Mouse (Mus musculus) CD4-positive, CD25-positive, alpha-beta regulatory T cell, adult 4 months (primary cell): Measurements from ENCODE around the gene Nop10. TPM values are rescaled to one million over a fixed set of nuclear protein-coding genes. Genes with fewer than 3 reads are reported as not detected.
"Not testable (repeated sequence)": the region's sequence is repeated elsewhere in the genome, so short reads cannot be mapped to it uniquely, and the experiment has no call there.

ENCODE experiments used
- ATAC-seq: one replicate; pipeline ENCODE4 v1.8.0; 2017
- polyA plus RNA-seq, 2 experiments: library from polyadenylated mRNA; unstranded; fragments of 100-300 nt; shearing (Covaris generic); gene quantifications; one replicate each; pipeline ENCODE4 v1.2.1; 2017

Gene Nop10
- polyA plus RNA-seq, 2 experiments from 2014 or later, result 153 to 229 TPM

- ATAC-seq, result peak; percentile 69
Observed at GRCm38 (mm10) chr2:112265448-112266241, 3.9 kb downstream of the Nop10 start, which contains the start of gene Slc12a6. Slc12a6 (plus strand) TSS chr2:112265825.

GRCm38 (mm10) chr2:112266242-112266592 is 4.5 kb downstream of the Nop10 start, which contains the start of gene Gm21985:
Gm21985 (plus strand) TSS chr2:112266314.
- ATAC-seq, result peak; percentile 19

GRCm38 (mm10) chr2:112266780-112267179 is 5.1 kb downstream of the Nop10 start:
- no peak for ATAC-seq

- peak; percentile 27 for ATAC-seq
Observed at GRCm38 (mm10) chr2:112267547-112268269, 6.0 kb downstream of the Nop10 start.

- ATAC-seq, result no peak
Observed at GRCm38 (mm10) chr2:112270011-112270410, 8.3 kb downstream of the Nop10 start.

- ATAC-seq, result no peak
Observed at GRCm38 (mm10) chr2:112272909-112273308, 11.2 kb downstream of the Nop10 start.

- ATAC-seq, result no peak
Observed at GRCm38 (mm10) chr2:112273474-112273873, 11.7 kb downstream of the Nop10 start.

GRCm38 (mm10) chr2:112276870-112277269 is 15.1 kb downstream of the Nop10 start:
- no peak for ATAC-seq

- ATAC-seq, result no peak
Observed at GRCm38 (mm10) chr2:112282846-112283245, 21.1 kb downstream of the Nop10 start.

GRCm38 (mm10) chr2:112284363-112285030 is 22.8 kb downstream of the Nop10 start:
- ATAC-seq, result peak; percentile 68

- ATAC-seq, result no peak
Observed at GRCm38 (mm10) chr2:112285031-112285390, 23.3 kb downstream of the Nop10 start.

GRCm38 (mm10) chr2:112286062-112286461 is 24.3 kb downstream of the Nop10 start:
- ATAC-seq, result not testable (repeated sequence)

- no peak for ATAC-seq
Observed at GRCm38 (mm10) chr2:112287059-112287458, 25.3 kb downstream of the Nop10 start.

- ATAC-seq, result no peak
Observed at GRCm38 (mm10) chr2:112289507-112289906, 27.8 kb downstream of the Nop10 start.

GRCm38 (mm10) chr2:112292823-112293222 is 31.1 kb downstream of the Nop10 start:
- no peak for ATAC-seq

- ATAC-seq, result no peak
Observed at GRCm38 (mm10) chr2:112296211-112296610, 34.5 kb downstream of the Nop10 start.

- no peak for ATAC-seq
Observed at GRCm38 (mm10) chr2:112298221-112298620, 36.5 kb downstream of the Nop10 start.

GRCm38 (mm10) chr2:112308671-112309070 is 46.9 kb downstream of the Nop10 start:
- peak; percentile 26 for ATAC-seq

- peak; percentile 55 for ATAC-seq
Observed at GRCm38 (mm10) chr2:112309161-112309600, 47.5 kb downstream of the Nop10 start.
